Mouse (Mus musculus) cortical plate, adult 2 months (tissue): ENCODE data around the gene Axin1. TPM values are rescaled to one million over a fixed set of nuclear protein-coding genes. Genes with fewer than 3 reads are reported as not detected.

Source experiments
- H3K27ac ChIP-seq: fragments of 200-500 bp; 2 replicates; pipeline ENCODE4 v1.5.1; 2012; ENCODE audit warnings: low read length, control low read depth, inconsistent platforms; ENCODE audit not compliant: insufficient read depth
- H3K4me1 ChIP-seq: fragments of 200-500 bp; 2 replicates; pipeline ENCODE4 v1.6.1; 2011; ENCODE audit warnings: low read length; ENCODE audit not compliant: control insufficient read depth, insufficient read depth
- H3K4me3 ChIP-seq: fragments of 200-500 bp; 2 replicates; pipeline ENCODE4 v1.5.1; 2011; ENCODE audit warnings: mild to moderate bottlenecking, low read length, control low read depth; ENCODE audit not compliant: insufficient read depth
- CTCF ChIP-seq: fragments of 200-500 bp; IDR thresholded peaks from 2 replicates; pipeline ENCODE4 v1.5.1; 2011; ENCODE audit warnings: mild to moderate bottlenecking, control low read depth, low read length; ENCODE audit not compliant: insufficient read depth; ENCODE audit errors: extremely low read depth
- POLR2A ChIP-seq: fragments of 200-500 bp; IDR thresholded peaks from 2 replicates; pipeline ENCODE4 v1.6.1; 2011; ENCODE audit warnings: mild to moderate bottlenecking, low read length, control low read depth; ENCODE audit not compliant: insufficient read depth; ENCODE audit errors: extremely low read depth
- polyA plus RNA-seq: library from polyadenylated mRNA; depleted of rRNA; stranded (reverse); fragments of >200 nt; gene quantifications from 2 replicates; pipeline ENCODE4 v1.2.3, GENCODE M21; 2012

Axin1 gene
- polyA plus RNA-seq, 1 experiment: 15.4 TPM

GRCm38 (mm10) chr17:26204766-26205165 lies 66.3 kb downstream of the Axin1 start:
- Histone ChIP-seq H3K27ac (no peak overlapping the region), H3K4me1 (peaks cover 5% of the 10 kb centered on the region; the same call in 1 of the 2 replicates), H3K4me3 (no peak overlapping the region)
- no peak for TF ChIP-seq POLR2A
- no peak for TF ChIP-seq CTCF

GRCm38 (mm10) chr17:26206392-26206791 lies 67.9 kb downstream of the Axin1 start:
- TF ChIP-seq CTCF: no peak
- no peak for TF ChIP-seq POLR2A
- no peak overlapping the region for H3K4me3 ChIP-seq
- no peak overlapping the region for H3K27ac ChIP-seq

GRCm38 (mm10) chr17:26207686-26208085 lies 69.2 kb downstream of the Axin1 start, which contains the start of gene Arhgdig:
Arhgdig (minus strand) TSS chr17:26207786.
- Histone ChIP-seq H3K27ac (no peak within 1 kb of the TSS), H3K4me1 (peaks cover 3% of the 10 kb centered on the region; the same call in 1 of the 2 replicates), H3K4me3 (no peak within 1 kb of the TSS)
- TF ChIP-seq CTCF: no peak
- no peak for TF ChIP-seq POLR2A

More at GRCm38 (mm10) chr17:26206392-26206791, 67.9 kb downstream of the Axin1 start:
- H3K4me1 ChIP-seq: peaks cover 5% of the 10 kb centered on the region; the same call in 1 of the 2 replicates

DNA sequence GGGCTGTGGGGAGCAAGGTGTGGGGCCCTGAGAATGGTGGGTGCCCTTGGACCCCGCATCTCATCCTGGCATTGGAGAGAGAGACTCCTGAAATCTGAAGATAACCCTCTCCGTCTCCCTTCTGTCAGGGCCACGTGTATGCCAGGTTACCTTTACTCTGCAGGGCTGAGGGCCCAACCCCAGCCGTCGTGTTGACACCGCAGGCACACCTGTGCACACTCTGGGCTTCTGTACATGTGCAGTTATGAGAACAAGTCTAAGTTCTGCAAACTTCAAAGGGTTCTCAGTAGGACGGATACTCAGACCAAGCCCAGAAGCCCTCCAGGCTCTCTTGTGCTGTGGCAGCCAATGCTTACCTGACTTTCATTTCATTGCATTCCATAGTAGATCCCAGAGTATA lies 73.8 kb downstream of the Axin1 start:
- TF ChIP-seq CTCF: no peak
- no peak for TF ChIP-seq POLR2A
- no peak overlapping the region for H3K4me3 ChIP-seq
- H3K4me1 ChIP-seq: no peaks in the 10 kb centered on the region
- H3K27ac ChIP-seq: no peak overlapping the region

GRCm38 (mm10) chr17:26212681-26213080 lies 74.2 kb downstream of the Axin1 start:
- Histone ChIP-seq H3K4me1 (no peaks in the 10 kb centered on the region), H3K27ac (no peak overlapping the region), H3K4me3 (no peak overlapping the region)
- TF ChIP-seq POLR2A (no peak), CTCF (no peak)

- no peak overlapping the region for H3K4me3 ChIP-seq
Observed at GRCm38 (mm10) chr17:26221508-26221907, 83.0 kb downstream of the Axin1 start.

DNA sequence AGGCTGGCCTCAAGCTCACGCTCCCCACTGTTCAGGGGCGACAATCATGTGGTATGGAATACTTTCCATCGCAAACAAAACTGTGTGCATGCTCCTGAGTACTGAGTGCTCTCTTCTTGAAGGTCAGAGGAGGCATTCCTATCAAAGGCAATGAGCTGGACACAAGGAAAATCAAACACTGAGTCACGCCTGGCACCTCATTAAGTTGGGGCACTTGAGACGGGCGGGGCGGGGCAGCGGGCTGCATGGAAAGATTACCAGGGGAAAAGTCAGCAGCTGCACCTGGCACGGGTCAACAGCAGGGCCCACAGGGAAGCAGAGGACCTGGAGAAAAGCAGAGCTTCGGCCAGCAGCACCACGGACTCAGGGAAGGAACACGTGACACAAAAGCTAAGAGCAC lies 86.7 kb downstream of the Axin1 start:
- Histone ChIP-seq H3K4me1 (no peaks in the 10 kb centered on the region), H3K4me3 (no peak overlapping the region), H3K27ac (no peak overlapping the region)
- no peak for TF ChIP-seq CTCF

More at GRCm38 (mm10) chr17:26221508-26221907, 83.0 kb downstream of the Axin1 start:
- TF ChIP-seq POLR2A (no peak), CTCF (no peak)
- Histone ChIP-seq H3K4me1 (no peaks in the 10 kb centered on the region), H3K27ac (no peak overlapping the region)

DNA sequence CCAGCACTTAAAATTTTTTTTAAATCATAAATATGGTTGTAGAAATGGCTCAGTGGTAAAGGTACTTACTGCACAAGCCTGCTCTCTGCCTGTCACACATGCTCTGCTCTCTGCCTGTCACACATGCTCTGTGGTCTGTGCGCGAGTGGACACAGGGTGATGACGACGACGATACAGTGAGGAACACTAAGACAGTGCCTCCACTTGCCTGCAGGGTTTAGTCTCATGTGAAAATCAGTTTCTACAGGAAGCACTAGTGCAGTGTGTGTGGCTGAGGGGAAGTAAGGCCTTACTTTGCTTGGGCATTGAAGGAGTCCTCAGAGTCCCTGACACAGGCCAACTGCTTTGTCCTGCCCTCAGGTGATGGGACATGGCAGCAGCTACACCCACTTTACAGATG lies 91.3 kb downstream of the Axin1 start:
- H3K4me1 ChIP-seq: no peaks in the 10 kb centered on the region

GRCm38 (mm10) chr17:26231156-26231555 lies 92.7 kb downstream of the Axin1 start:
- TF ChIP-seq POLR2A (no peak), CTCF (no peak)
- no peak overlapping the region for H3K27ac ChIP-seq
- H3K4me1 ChIP-seq: no peaks in the 10 kb centered on the region
- H3K4me3 ChIP-seq: no peak overlapping the region

More for the DNA sequence above, 91.3 kb downstream of the Axin1 start:
- no peak overlapping the region for H3K27ac ChIP-seq
- no peak overlapping the region for H3K4me3 ChIP-seq
- no peak for TF ChIP-seq POLR2A
- TF ChIP-seq CTCF: no peak

DNA sequence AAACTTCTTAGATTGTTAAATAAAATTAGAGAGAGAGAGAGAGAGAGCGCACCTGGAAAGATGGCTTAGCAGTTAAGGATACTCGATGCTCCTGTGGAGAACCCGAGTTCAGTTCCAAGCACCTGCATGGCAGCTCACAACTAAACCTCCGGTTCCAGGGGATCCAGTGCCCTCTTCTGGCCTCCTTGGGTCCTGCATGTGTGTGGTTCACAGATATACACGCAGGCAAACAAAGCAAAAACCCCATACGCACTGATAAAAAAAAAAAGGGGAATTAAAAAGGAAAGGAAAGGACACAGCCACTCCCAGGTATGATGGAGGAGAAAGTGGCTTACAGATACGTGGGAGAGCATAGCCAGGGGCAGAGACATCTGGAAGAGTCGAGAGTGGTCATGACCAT lies 94.4 kb downstream of the Axin1 start:
- Histone ChIP-seq H3K4me3 (no peak overlapping the region), H3K27ac (no peak overlapping the region), H3K4me1 (no peaks in the 10 kb centered on the region)
- TF ChIP-seq POLR2A (no peak), CTCF (0 out of 2 replicates have a peak, but pooled peaks have one; percentile 11)
